Mouse (Mus musculus): ENCODE data around the gene Ppp1r14a. TPM values are rescaled to one million over a fixed set of nuclear protein-coding genes. Genes with fewer than 3 reads are reported as not detected.
A peak's percentile ranks its signal among the peaks of the same experiment; 100 is the strongest.

The Ppp1r14a gene
- polyA plus RNA-seq, 1 experiment from 2014 or later, result 64.8 TPM

GRCm38 (mm10) chr7:29271687-29272465 is 17.2 kb upstream of the Ppp1r14a start:
- 48% methylated on average over 8 of the region's 8 CpGs for WGBS
- Histone ChIP-seq H3K27me3 (ENCODE audit: control insufficient read depth, insufficient read depth, low read length) (no peaks in the 10 kb centered on the region), H3K9ac (ENCODE audit: low read length) (no peak overlapping the region), H3K36me3 (ENCODE audit: control insufficient read depth, insufficient read depth, low read length) (no peaks in the 10 kb centered on the region), H3K4me1 (replicated peaks; ENCODE audit: control insufficient read depth, insufficient read depth) (peaks cover 10% of the 10 kb centered on the region), H3K4me2 (replicated peaks; ENCODE audit: low read depth) (no peak overlapping the region), H3K27ac (replicated peaks) (peak overlapping the region; percentile 63), H3K4me3 (ENCODE audit: low read depth, low read length) (no peak overlapping the region), H3K9me3 (ENCODE audit: control insufficient read depth, low read length) (no peaks in the 10 kb centered on the region)
- TF ChIP-seq EP300 (optimal IDR thresholded peaks at IDR 0.05), result no peak
- TF ChIP-seq CTCF (IDR thresholded peaks at IDR 0.05; ENCODE audit: low read depth), result no peak
- ATAC-seq (ENCODE audit: low FRiP score, low TSS enrichment) (no peak), DNase-seq (ENCODE audit: low spot score) (no peak)

- DNase-seq (ENCODE audit: low spot score) (no peak), ATAC-seq (ENCODE audit: low FRiP score, low TSS enrichment) (no peak)
- Histone ChIP-seq H3K9ac (ENCODE audit: low read length) (no peak overlapping the region), H3K36me3 (ENCODE audit: control insufficient read depth, insufficient read depth, low read length) (no peaks in the 10 kb centered on the region), H3K4me2 (replicated peaks; ENCODE audit: low read depth) (no peak overlapping the region), H3K27ac (replicated peaks) (no peak overlapping the region), H3K9me3 (ENCODE audit: control insufficient read depth, low read length) (no peaks in the 10 kb centered on the region), H3K4me3 (ENCODE audit: low read depth, low read length) (no peak overlapping the region), H3K4me1 (replicated peaks; ENCODE audit: control insufficient read depth, insufficient read depth) (peaks cover 5% of the 10 kb centered on the region), H3K27me3 (ENCODE audit: control insufficient read depth, insufficient read depth, low read length) (0 out of 2 replicates have a peak, but pooled peaks cover 2% of the 10 kb centered on the region)
- WGBS, result 49% methylated on average over 5 of the region's 5 CpGs
- no peak for TF ChIP-seq CTCF (IDR thresholded peaks at IDR 0.05; ENCODE audit: low read depth)
- no peak for TF ChIP-seq EP300 (optimal IDR thresholded peaks at IDR 0.05)
Observed at GRCm38 (mm10) chr7:29276715-29277114, 12.4 kb upstream of the Ppp1r14a start.

- no peak overlapping the region for H3K4me3 ChIP-seq (ENCODE audit: low read depth, low read length)
- H3K4me1 ChIP-seq (replicated peaks; ENCODE audit: control insufficient read depth, insufficient read depth), result no peaks in the 10 kb centered on the region; the same call in 1 of the 2 replicates
- no peak for ATAC-seq (ENCODE audit: low FRiP score, low TSS enrichment)
- H3K27ac ChIP-seq (replicated peaks), result no peak overlapping the region
- no peak for DNase-seq (ENCODE audit: low spot score)
- 62% methylated on average over 4 of the region's 4 CpGs for WGBS
- no peaks in the 10 kb centered on the region for H3K9me3 ChIP-seq (ENCODE audit: control insufficient read depth, low read length)
- no peak overlapping the region for H3K9ac ChIP-seq (ENCODE audit: low read length)
- H3K4me2 ChIP-seq (replicated peaks; ENCODE audit: low read depth), result no peak overlapping the region
- TF ChIP-seq EP300 (optimal IDR thresholded peaks at IDR 0.05) (no peak), CTCF (IDR thresholded peaks at IDR 0.05; ENCODE audit: low read depth) (no peak)
- 0 out of 2 replicates have a peak, but pooled peaks cover 2% of the 10 kb centered on the region for H3K27me3 ChIP-seq (ENCODE audit: control insufficient read depth, insufficient read depth, low read length)
- no peaks in the 10 kb centered on the region for H3K36me3 ChIP-seq (ENCODE audit: control insufficient read depth, insufficient read depth, low read length)
Observed at GRCm38 (mm10) chr7:29277510-29277909, 11.6 kb upstream of the Ppp1r14a start.

- H3K4me3 ChIP-seq (ENCODE audit: low read depth, low read length), result no peak overlapping the region
- 0 out of 2 replicates have a peak, but pooled peaks cover 2% of the 10 kb centered on the region for H3K27me3 ChIP-seq (ENCODE audit: control insufficient read depth, insufficient read depth, low read length)
- H3K36me3 ChIP-seq (ENCODE audit: control insufficient read depth, insufficient read depth, low read length), result no peaks in the 10 kb centered on the region
- DNase-seq (ENCODE audit: low spot score) (no peak), ATAC-seq (ENCODE audit: low FRiP score, low TSS enrichment) (no peak)
- TF ChIP-seq CTCF (IDR thresholded peaks at IDR 0.05; ENCODE audit: low read depth), result no peak
- no peak for TF ChIP-seq EP300 (optimal IDR thresholded peaks at IDR 0.05)
- H3K9ac ChIP-seq (ENCODE audit: low read length), result no peak overlapping the region
- H3K27ac ChIP-seq (replicated peaks), result no peak overlapping the region
- no peaks in the 10 kb centered on the region; the same call in 1 of the 2 replicates for H3K4me1 ChIP-seq (replicated peaks; ENCODE audit: control insufficient read depth, insufficient read depth)
- no peaks in the 10 kb centered on the region for H3K9me3 ChIP-seq (ENCODE audit: control insufficient read depth, low read length)
- H3K4me2 ChIP-seq (replicated peaks; ENCODE audit: low read depth), result peak overlapping the region; percentile 86
Observed at GRCm38 (mm10) chr7:29279261-29279660, 9.8 kb upstream of the Ppp1r14a start.

- no peaks in the 10 kb centered on the region for H3K9me3 ChIP-seq (ENCODE audit: control insufficient read depth, low read length)
- peak; percentile 63 for DNase-seq (ENCODE audit: low spot score)
- H3K4me2 ChIP-seq (replicated peaks; ENCODE audit: low read depth), result peak overlapping the region; percentile 86
- TF ChIP-seq EP300 (optimal IDR thresholded peaks at IDR 0.05) (no peak), CTCF (IDR thresholded peaks at IDR 0.05; ENCODE audit: low read depth) (no peak)
- 42% methylated on average over 8 of the region's 8 CpGs for WGBS
- peak overlapping the region; percentile 65 for H3K4me3 ChIP-seq (ENCODE audit: low read depth, low read length)
- peak; percentile 10; the same call in 1 of the 2 replicates for ATAC-seq (ENCODE audit: low FRiP score, low TSS enrichment)
- no peak overlapping the region for H3K9ac ChIP-seq (ENCODE audit: low read length)
- H3K36me3 ChIP-seq (ENCODE audit: control insufficient read depth, insufficient read depth, low read length), result no peaks in the 10 kb centered on the region
- peak overlapping the region; percentile 97 for H3K27ac ChIP-seq (replicated peaks)
- no peaks in the 10 kb centered on the region; the same call in 1 of the 2 replicates for H3K4me1 ChIP-seq (replicated peaks; ENCODE audit: control insufficient read depth, insufficient read depth)
- 0 out of 2 replicates have a peak, but pooled peaks cover 2% of the 10 kb centered on the region for H3K27me3 ChIP-seq (ENCODE audit: control insufficient read depth, insufficient read depth, low read length)
Observed at GRCm38 (mm10) chr7:29279924-29280323, 9.2 kb upstream of the Ppp1r14a start.

- Histone ChIP-seq H3K27me3 (ENCODE audit: control insufficient read depth, insufficient read depth, low read length) (0 out of 2 replicates have a peak, but pooled peaks cover 2% of the 10 kb centered on the region), H3K36me3 (ENCODE audit: control insufficient read depth, insufficient read depth, low read length) (no peaks in the 10 kb centered on the region), H3K4me1 (replicated peaks; ENCODE audit: control insufficient read depth, insufficient read depth) (no peaks in the 10 kb centered on the region; the same call in 1 of the 2 replicates), H3K4me3 (ENCODE audit: low read depth, low read length) (peak overlapping the region; percentile 65), H3K27ac (replicated peaks) (peak overlapping the region; percentile 97), H3K4me2 (replicated peaks; ENCODE audit: low read depth) (peak overlapping the region; percentile 86), H3K9ac (ENCODE audit: low read length) (peak overlapping the region; percentile 90), H3K9me3 (ENCODE audit: control insufficient read depth, low read length) (no peaks in the 10 kb centered on the region)
- TF ChIP-seq EP300 (optimal IDR thresholded peaks at IDR 0.05) (no peak), CTCF (IDR thresholded peaks at IDR 0.05; ENCODE audit: low read depth) (no peak)
- ATAC-seq (ENCODE audit: low FRiP score, low TSS enrichment) (peak; percentile 9; the same call in 1 of the 2 replicates), DNase-seq (ENCODE audit: low spot score) (no peak)
- 15% methylated on average over 13 of the region's 13 CpGs for WGBS
Observed at GRCm38 (mm10) chr7:29280801-29281200, 8.3 kb upstream of the Ppp1r14a start.

Measured in stomach, postnatal 0 days (tissue).